Mouse (Mus musculus): ENCODE measurements around the gene Trmt112.
A peak's percentile ranks its signal among the peaks of the same experiment; 100 is the strongest.

The Trmt112 gene

GRCm38 (mm10) chr19:6925307-6925573 is 15.7 kb downstream of the Trmt112 start, which contains the start of gene Catsperz:
Gene Catsperz (minus strand): TSS chr19:6925380.
- DNase-seq (ENCODE audit: extremely low read depth, low read depth), result no peak

GRCm38 (mm10) chr19:6925611-6926329 is 16.3 kb downstream of the Trmt112 start:
- DNase-seq (ENCODE audit: extremely low read depth, low read depth), result no peak

- DNase-seq (ENCODE audit: extremely low read depth, low read depth), result no peak
These were observed 17.2 kb downstream of the Trmt112 start for GRCm38 (mm10) chr19:6926559-6927255.

- DNase-seq (ENCODE audit: extremely low read depth, low read depth), result no peak
These were observed 18.6 kb downstream of the Trmt112 start for GRCm38 (mm10) chr19:6928080-6928479.

GRCm38 (mm10) chr19:6931002-6931401 is 21.5 kb downstream of the Trmt112 start:
- no peak for DNase-seq (ENCODE audit: extremely low read depth, low read depth)

- no peak for DNase-seq (ENCODE audit: extremely low read depth, low read depth)
These were observed 22.5 kb downstream of the Trmt112 start for GRCm38 (mm10) chr19:6932018-6932417.

GRCm38 (mm10) chr19:6933102-6933435 is 23.6 kb downstream of the Trmt112 start:
- no peak for DNase-seq (ENCODE audit: extremely low read depth, low read depth)

- DNase-seq (ENCODE audit: extremely low read depth, low read depth), result no peak
These were observed 24.1 kb downstream of the Trmt112 start for GRCm38 (mm10) chr19:6933436-6934194.

GRCm38 (mm10) chr19:6934195-6934977 is 24.9 kb downstream of the Trmt112 start, which contains the start of gene Kcnk4:
Gene Kcnk4 (minus strand): TSS chr19:6934515.
- no peak for DNase-seq (ENCODE audit: extremely low read depth, low read depth)

GRCm38 (mm10) chr19:6936299-6936698 is 26.8 kb downstream of the Trmt112 start:
- DNase-seq (ENCODE audit: extremely low read depth, low read depth), result no peak

GRCm38 (mm10) chr19:6937541-6938465 is 28.3 kb downstream of the Trmt112 start:
- DNase-seq (ENCODE audit: extremely low read depth, low read depth), result no peak

GRCm38 (mm10) chr19:6939106-6940002 is 29.9 kb downstream of the Trmt112 start:
- DNase-seq (ENCODE audit: extremely low read depth, low read depth), result no peak

- DNase-seq (ENCODE audit: extremely low read depth, low read depth), result no peak
These were observed 31.2 kb downstream of the Trmt112 start for GRCm38 (mm10) chr19:6940396-6941351.

GRCm38 (mm10) chr19:6941372-6942248 is 32.1 kb downstream of the Trmt112 start, which contains the start of gene Bad:
Gene Bad (plus strand): TSS chr19:6941861.
- DNase-seq (ENCODE audit: extremely low read depth, low read depth), result no peak

GRCm38 (mm10) chr19:6942249-6942691 is 32.8 kb downstream of the Trmt112 start, which contains the start of gene Gpr137:
Gene Gpr137 (minus strand): TSS chr19:6942480.
- peak; percentile 84 for DNase-seq (ENCODE audit: extremely low read depth, low read depth)

- no peak for DNase-seq (ENCODE audit: extremely low read depth, low read depth)
These were observed 33.3 kb downstream of the Trmt112 start for GRCm38 (mm10) chr19:6942764-6943163.

- no peak for DNase-seq (ENCODE audit: extremely low read depth, low read depth)
These were observed 34.2 kb downstream of the Trmt112 start for GRCm38 (mm10) chr19:6943709-6944108.
